Mouse (Mus musculus): ENCODE results near the gene Coil.

DNA sequence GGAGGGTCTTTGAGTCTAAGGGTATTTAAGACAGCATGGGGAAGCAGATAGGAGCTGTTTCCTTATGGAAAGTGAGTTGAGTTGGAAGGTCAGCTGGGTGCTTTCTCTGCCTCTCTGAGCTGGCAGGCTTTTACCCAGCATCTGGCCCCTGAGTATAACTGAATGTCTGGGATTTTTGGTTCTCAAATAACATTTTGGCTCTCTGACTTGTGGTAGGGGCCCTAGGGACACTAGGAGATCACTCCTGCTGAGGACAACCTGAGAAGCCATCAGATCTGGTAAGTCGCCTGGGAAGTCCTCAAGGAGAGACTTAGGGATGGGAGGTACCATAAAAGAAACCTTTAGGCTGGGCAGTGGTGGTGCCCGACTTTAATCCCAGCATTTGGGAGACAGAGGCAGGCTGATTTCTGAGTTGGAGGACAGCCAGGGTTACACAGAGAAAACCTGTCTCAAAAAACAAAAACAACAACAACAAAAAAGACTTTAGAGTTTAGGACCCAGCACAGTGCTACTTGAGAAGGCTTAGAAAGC is at the start of gene Coil:
- TF ChIP-seq POLR2A (IDR thresholded peaks at IDR 0.05; ENCODE audit: insufficient read length, low read depth) (no peak), TCF3 (IDR thresholded peaks at IDR 0.05; ENCODE audit: insufficient read length, low read depth) (no peak), REST (IDR thresholded peaks at IDR 0.05; ENCODE audit: insufficient read depth, insufficient read length) (no peak), CEBPB (IDR thresholded peaks at IDR 0.05; ENCODE audit: insufficient read depth, poor library complexity, severe bottlenecking) (no peak), TCF12 (IDR thresholded peaks at IDR 0.05; ENCODE audit: insufficient read depth, poor library complexity, severe bottlenecking) (no peak), MYOG (IDR thresholded peaks at IDR 0.05; ENCODE audit: control insufficient read depth in 1 of 3, insufficient read depth in 1 of 3, insufficient read length in 2 of 3, low read depth in 2 of 3) (no peak)
